In the genomic region with DNA sequence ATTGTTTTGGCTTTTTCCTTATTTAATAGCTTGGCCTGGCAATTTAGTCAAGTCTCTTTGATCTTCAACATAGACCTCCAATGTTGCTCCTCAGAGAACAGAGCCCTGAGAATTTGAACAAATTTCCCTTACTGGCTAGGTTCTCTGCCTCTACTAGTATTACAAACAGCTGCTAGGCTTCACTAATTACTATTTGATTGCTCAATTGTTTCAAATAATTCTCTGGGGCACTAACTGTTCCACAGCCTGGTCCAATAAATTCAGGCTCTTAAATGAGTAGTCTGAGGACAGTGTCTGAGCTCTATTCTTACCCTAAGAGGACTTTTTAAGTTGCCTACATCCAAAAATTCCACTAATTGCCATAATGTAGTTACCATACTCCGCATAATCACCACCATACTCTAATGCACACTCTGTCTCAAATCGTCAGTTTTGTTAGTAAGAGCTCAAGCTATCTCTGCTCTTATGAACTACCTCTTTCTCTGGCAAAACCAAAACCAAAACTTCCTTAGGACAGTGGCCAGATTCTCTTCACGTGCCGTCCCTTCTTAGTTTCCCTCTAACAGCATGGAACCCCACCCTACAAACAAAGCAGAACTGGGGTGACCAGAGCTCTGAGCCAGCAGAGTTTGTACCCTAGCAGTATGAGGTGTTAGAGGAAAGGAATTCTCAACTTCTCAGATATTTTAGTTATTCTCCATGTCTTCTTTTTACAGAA, we compare ENCODE assay signal across 15 mouse cellular contexts.
DNase-seq lines count a peak whose midpoint lies in the region; TF ChIP-seq lines count a peak whose summit lies in the region.
"Had no signal": no experiment of that assay in that cellular context is flagged by ENCODE, and none has a peak within 500 bp of the region (broad histone marks: within the 10 kb centered on the region; RNA-seq: fewer than 3 reads in every experiment).

No protein-coding gene starts in this region.

- TF ChIP-seq POLR2A in thymus, adult 2 months (IDR thresholded peaks at IDR 0.05; ENCODE audit: control insufficient read depth, extremely low read depth, insufficient read depth, low read length, poor library complexity), result no peak

- WGBS in heart, embryonic 10.5 days, result 78% methylated on average over 4 of the region's 4 CpGs
- WGBS in thymus, adult 2 months, result 40% methylated on average over 4 of the region's 4 CpGs

- no peak overlapping the region for H3K27ac ChIP-seq in heart, embryonic 10.5 days
- H3K27ac ChIP-seq in brown adipose tissue, adult 24 weeks (replicated peaks; ENCODE audit: low read depth, low read length), result peak overlapping the region; percentile 63
- no peak overlapping the region for H3K27ac ChIP-seq in thymus, adult 2 months (ENCODE audit: control insufficient read depth, insufficient read depth, low read length)
- H3K27ac ChIP-seq: embryonic facial prominence, embryonic 15.5 days; hindbrain, embryonic 10.5 days; liver, embryonic 13.5 days had no signal

- H3K27me3 ChIP-seq in heart, embryonic 10.5 days (ENCODE audit: insufficient read depth, poor library complexity, severe bottlenecking), result no peaks in the 10 kb centered on the region
- no peaks in the 10 kb centered on the region for H3K27me3 ChIP-seq in thymus, adult 2 months (ENCODE audit: control insufficient read depth, insufficient read depth, low read length)
- H3K27me3 ChIP-seq: embryonic facial prominence, embryonic 15.5 days; liver, embryonic 13.5 days had no signal

- peak; percentile 53 to 69 for DNase-seq in heart, adult 18-20 months
- DNase-seq in heart, embryonic 10.5 days (ENCODE audit: low spot score), result no peak
- DNase-seq in 416B (ENCODE audit: low read depth), result peak; percentile 65
- DNase-seq in lung, postnatal 10 days, result peak; percentile 8
- no peak for DNase-seq in cerebellum, postnatal 4 days (ENCODE audit: low spot score in 2 of 2)
- no peak for DNase-seq in thymus, adult 2 months
- no peak for DNase-seq in right cerebral cortex, postnatal 14 days
- DNase-seq: cerebellum, adult 9-11 months; kidney, adult 18-20 months; liver, embryonic 13.5 days; midbrain, embryonic 14.5 days; thymus, postnatal 25 days had no signal

- H3K4me3 ChIP-seq in heart, embryonic 10.5 days, result no peak overlapping the region
- H3K4me3 ChIP-seq in brown adipose tissue, adult 24 weeks (ENCODE audit: insufficient read depth, low read depth, low read length), result no peak overlapping the region
- no peak overlapping the region for H3K4me3 ChIP-seq in thymus, adult 2 months (ENCODE audit: control insufficient read depth, insufficient read depth, low read length)
- H3K4me3 ChIP-seq: embryonic facial prominence, embryonic 15.5 days; hindbrain, embryonic 10.5 days; liver, embryonic 13.5 days had no signal

- no peaks in the 10 kb centered on the region for H3K36me3 ChIP-seq in heart, embryonic 10.5 days
- H3K36me3 ChIP-seq in thymus, adult 2 months (ENCODE audit: control insufficient read depth, insufficient read depth, low read length), result no peaks in the 10 kb centered on the region
- H3K36me3 ChIP-seq: embryonic facial prominence, embryonic 15.5 days; hindbrain, embryonic 10.5 days; liver, embryonic 13.5 days had no signal

- H3K4me1 ChIP-seq in heart, embryonic 10.5 days, result no peaks in the 10 kb centered on the region
- H3K4me1 ChIP-seq in brown adipose tissue, adult 24 weeks (ENCODE audit: control insufficient read depth, insufficient read depth, insufficient read length, low read length), result peaks cover 12% of the 10 kb centered on the region
- no peaks in the 10 kb centered on the region for H3K4me1 ChIP-seq in thymus, adult 2 months (replicated peaks; ENCODE audit: control insufficient read depth, insufficient read depth, low read length)
- H3K4me1 ChIP-seq: hindbrain, embryonic 10.5 days had no signal

- no peaks in the 10 kb centered on the region for H3K9me3 ChIP-seq in heart, embryonic 10.5 days
- H3K9me3 ChIP-seq: embryonic facial prominence, embryonic 15.5 days; hindbrain, embryonic 10.5 days; liver, embryonic 13.5 days had no signal

- no peak for TF ChIP-seq CTCF in thymus, adult 2 months (IDR thresholded peaks at IDR 0.05; ENCODE audit: borderline replicate concordance, control insufficient read depth, extremely low read depth, insufficient read depth, low read length, poor library complexity)

Comparison
In these comparisons a context has a peak if more than half of its experiments do, and no peak if none do; other contexts are left out.
1. DNase-seq: peak in heart, adult 18-20 months (2 of 2), 416B (single experiment) and lung, postnatal 10 days (single experiment); none in heart, embryonic 10.5 days (single experiment), cerebellum, postnatal 4 days (0 of 2), thymus, adult 2 months (single experiment) and right cerebral cortex, postnatal 14 days (single experiment).